Mouse (Mus musculus): ENCODE measurements around the gene Umad1.

GRCm38 (mm10) chr6:8427692-8428091 is 168.6 kb downstream of the Umad1 start:
- TF ChIP-seq EP300 (IDR thresholded peaks at IDR 0.05; ENCODE audit: low read depth) (no peak), CTCF (IDR thresholded peaks at IDR 0.05; ENCODE audit: low read depth) (no peak)
